Mouse (Mus musculus) lung, adult 10 weeks (tissue): ENCODE data around the gene Vcl. TPM values are rescaled to one million over a fixed set of nuclear protein-coding genes. Genes with fewer than 3 reads are reported as not detected.

Experiments used
- polyA plus RNA-seq: library from polyadenylated mRNA; stranded (reverse); fragments of 350-450 nt; fragmentation: Illumina TruSeq; extraction: RNeasy Lipid Tissue Mini Kit (QIAGEN cat#74804); gene quantifications from one replicate; pipeline ENCODE4 v1.2.3, GENCODE M21; 2014; ENCODE audit warnings: low read depth, low replicate concordance; ENCODE audit not compliant: insufficient read depth

The Vcl gene
- 54.6 TPM for polyA plus RNA-seq

GRCm38 (mm10) chr14:20928848-20929745 is at the start of gene Vcl:
Gene Vcl (plus strand): TSS chr14:20929398.

GRCm38 (mm10) chr14:21052112-21052780 is 123.0 kb downstream of the Vcl start, which contains the start of the genes Ap3m1 and Adk:
Gene Ap3m1 (minus strand): TSS chr14:21052508.
Gene Adk (plus strand): TSS chr14:21052574.

Other genes with a start within 250 kb of the Vcl start
- gene Fut11, start 234.4 kb upstream of the Vcl start, polyA plus RNA-seq: 11.0 TPM
- 110 TPM for gene Chchd1, start 226.4 kb upstream of the Vcl start, polyA plus RNA-seq
- 33.3 TPM for gene Zswim8, start 221.8 kb upstream of the Vcl start, polyA plus RNA-seq
- 11.4 TPM for gene Ndst2, start 194.8 kb upstream of the Vcl start, polyA plus RNA-seq
- 13.8 TPM for gene Camk2g, start 135.3 kb upstream of the Vcl start, polyA plus RNA-seq
- gene Plau, start 92.7 kb upstream of the Vcl start, polyA plus RNA-seq: 6.6 TPM
- gene Ap3m1, start 123.1 kb downstream of the Vcl start, polyA plus RNA-seq: 18.0 TPM
- gene Adk, start 123.2 kb downstream of the Vcl start, polyA plus RNA-seq: 92.6 TPM